Mouse (Mus musculus) C2C12 (cell line): ENCODE results near the gene Lsm12. TPM values are rescaled to one million over a fixed set of nuclear protein-coding genes. Genes with fewer than 3 reads are reported as not detected.

Experiments used
- H3K27me3 ChIP-seq: one replicate; pipeline ENCODE4 v1.6.1; 2011; ENCODE audit not compliant: control insufficient read depth, insufficient read depth, insufficient read length
- H3K36me3 ChIP-seq: one replicate; pipeline ENCODE4 v1.6.1; 2011; ENCODE audit not compliant: control insufficient read depth, insufficient read depth
- H3K4me3 ChIP-seq: one replicate; pipeline ENCODE4 v1.5.1; 2011; ENCODE audit warnings: mild to moderate bottlenecking, control low read depth; ENCODE audit not compliant: poor library complexity, insufficient read depth, severe bottlenecking
- H3K79me2 ChIP-seq: one replicate; pipeline ENCODE4 v1.6.1; 2011; ENCODE audit not compliant: control insufficient read depth, insufficient read depth
- H3K79me3 ChIP-seq: one replicate; pipeline ENCODE4 v1.6.1; 2011; ENCODE audit warnings: low read depth, control low read depth
- H3ac ChIP-seq: one replicate; pipeline ENCODE3; 2011; ENCODE audit warnings: low read depth; ENCODE audit not compliant: control insufficient read depth, insufficient read length
- CEBPB ChIP-seq: IDR thresholded peaks from one replicate; pipeline ENCODE4 v1.6.1; 2011; ENCODE audit warnings: low read depth, mild to moderate bottlenecking, control low read depth, moderate library complexity
- CTCF ChIP-seq: IDR thresholded peaks from one replicate; pipeline ENCODE4 v1.5.1; 2011; ENCODE audit not compliant: control insufficient read depth, insufficient read depth, insufficient read length
- FOSL1 ChIP-seq: IDR thresholded peaks from one replicate; pipeline ENCODE4 v1.8.0; 2011; ENCODE audit warnings: mild to moderate bottlenecking, low read length; ENCODE audit not compliant: poor library complexity, insufficient read depth, severe bottlenecking
- MAX ChIP-seq: IDR thresholded peaks from one replicate; pipeline ENCODE4 v1.6.1; 2011; ENCODE audit warnings: mild to moderate bottlenecking, control low read depth
- MYOD1 ChIP-seq: IDR thresholded peaks from one replicate; pipeline ENCODE4 v1.6.1; 2011; ENCODE audit warnings: low read depth; ENCODE audit not compliant: control insufficient read depth, insufficient read length
- MYOG ChIP-seq: IDR thresholded peaks from one replicate; pipeline ENCODE4 v1.6.1; 2011; ENCODE audit not compliant: control insufficient read depth, insufficient read length; ENCODE audit errors: extremely low read depth
- USF1 ChIP-seq: IDR thresholded peaks from one replicate; pipeline ENCODE4 v1.6.1; 2011; ENCODE audit warnings: low read depth, mild to moderate bottlenecking, control low read depth, moderate library complexity
- polyA plus RNA-seq: library from polyadenylated mRNA; unstranded; fragments of >200 nt; fragmentation: generic; extraction: Trizol; gene quantifications from one replicate; pipeline ENCODE4 v1.2.1, GENCODE M21; 2012; ENCODE audit warnings: missing spikeins

Lsm12 gene
- polyA plus RNA-seq, 1 experiment = 43.0 TPM

- peaks cover 3% of the 10 kb centered on the region for H3K79me2 ChIP-seq
- H3K79me3 ChIP-seq = no peaks in the 10 kb centered on the region
- H3K36me3 ChIP-seq = peaks cover 68% of the 10 kb centered on the region
- H3ac ChIP-seq = no peak overlapping the region
- no peak overlapping the region for H3K4me3 ChIP-seq
- TF ChIP-seq MYOD1 (no peak), MAX (no peak), USF1 (no peak), CEBPB (no peak), MYOG (no peak), FOSL1 (no peak), CTCF (no peak)
- no peaks in the 10 kb centered on the region for H3K27me3 ChIP-seq
Measured at GRCm38 (mm10) chr11:102196018-102196797, 11.1 kb upstream of the Lsm12 start.

- TF ChIP-seq FOSL1 (no peak), USF1 (no peak), MYOD1 (no peak), MAX (no peak)
- Histone ChIP-seq H3K27me3 (no peaks in the 10 kb centered on the region), H3K36me3 (peaks cover 49% of the 10 kb centered on the region)
Measured at GRCm38 (mm10) chr11:102193657-102194440, 8.8 kb upstream of the Lsm12 start.

GRCm38 (mm10) chr11:102190848-102191247 is 5.8 kb upstream of the Lsm12 start:
- H3K27me3 ChIP-seq = no peaks in the 10 kb centered on the region
- no peak for TF ChIP-seq USF1
- TF ChIP-seq MYOG = no peak
- TF ChIP-seq CEBPB = no peak
- no peak for TF ChIP-seq FOSL1
- no peak overlapping the region for H3K4me3 ChIP-seq
- H3K79me2 ChIP-seq = peaks cover 14% of the 10 kb centered on the region
- H3ac ChIP-seq = peak overlapping the region; percentile 47
- no peaks in the 10 kb centered on the region for H3K79me3 ChIP-seq
- H3K36me3 ChIP-seq = peaks cover 37% of the 10 kb centered on the region

More at GRCm38 (mm10) chr11:102193657-102194440, 8.8 kb upstream of the Lsm12 start:
- peaks cover 14% of the 10 kb centered on the region for H3K79me2 ChIP-seq
- H3ac ChIP-seq = no peak overlapping the region
- no peak overlapping the region for H3K4me3 ChIP-seq
- no peaks in the 10 kb centered on the region for H3K79me3 ChIP-seq

- H3K27me3 ChIP-seq = no peaks in the 10 kb centered on the region
- peak within 1 kb of the TSS; percentile 50 for H3K4me3 ChIP-seq
- TF ChIP-seq MAX = peak; percentile 100
- no peak for TF ChIP-seq FOSL1
- TF ChIP-seq USF1 = peak; percentile 94
- TF ChIP-seq CEBPB = peak; percentile 78
- H3K36me3 ChIP-seq = peaks cover 26% of the 10 kb centered on the region
- peaks cover 19% of the 10 kb centered on the region for H3K79me2 ChIP-seq
- peak within 1 kb of the TSS; percentile 60 for H3ac ChIP-seq
- H3K79me3 ChIP-seq = no peaks in the 10 kb centered on the region
Measured at GRCm38 (mm10) chr11:102189461-102190436, 4.7 kb upstream of the Lsm12 start, which contains the start of gene G6pc3. TSS of gene G6pc3 (plus strand) at chr11:102189620.

- peak overlapping the region; percentile 21 for H3ac ChIP-seq
- H3K27me3 ChIP-seq = no peaks in the 10 kb centered on the region
- H3K4me3 ChIP-seq = no peak overlapping the region
- TF ChIP-seq MYOD1 = no peak
- TF ChIP-seq CTCF = no peak
- TF ChIP-seq MAX = no peak
- TF ChIP-seq CEBPB = no peak
- no peak for TF ChIP-seq MYOG
- TF ChIP-seq FOSL1 = no peak
- TF ChIP-seq USF1 = no peak
- peaks cover 27% of the 10 kb centered on the region for H3K79me2 ChIP-seq
- H3K79me3 ChIP-seq = peaks cover 8% of the 10 kb centered on the region
- H3K36me3 ChIP-seq = peaks cover 19% of the 10 kb centered on the region
Measured at GRCm38 (mm10) chr11:102188980-102189379, 3.9 kb upstream of the Lsm12 start.
